Comparison of ENCODE assay signal across 9 mouse cellular contexts in genomic region chr1:160351146-160351879, GRCm38 (mm10).
DNase-seq lines count a peak whose midpoint lies in the region; ATAC-seq lines count a peak whose summit lies in the region.
"Had no signal": no experiment of that assay in that cellular context is flagged by ENCODE, and none has a peak within 500 bp of the region (broad histone marks: within the 10 kb centered on the region; RNA-seq: fewer than 3 reads in every experiment).

No protein-coding gene starts in this region.

- no peaks in the 10 kb centered on the region for H3K9me3 ChIP-seq in megakaryocyte, embryonic 14.5 days
- H3K9me3 ChIP-seq in embryonic facial prominence, embryonic 11.5 days (replicated peaks; ENCODE audit: control insufficient read depth, low read length) = no peaks in the 10 kb centered on the region
- H3K9me3 ChIP-seq in intestine, embryonic 15.5 days = no peaks in the 10 kb centered on the region
- no peaks in the 10 kb centered on the region for H3K9me3 ChIP-seq in midbrain, embryonic 15.5 days

- H3K4me1 ChIP-seq in megakaryocyte, embryonic 14.5 days = peaks cover 27% of the 10 kb centered on the region
- H3K4me1 ChIP-seq in embryonic facial prominence, embryonic 11.5 days (ENCODE audit: control insufficient read depth, insufficient read depth, low read length) = no peaks in the 10 kb centered on the region
- 0 out of 2 replicates have a peak, but pooled peaks cover 2% of the 10 kb centered on the region for H3K4me1 ChIP-seq in intestine, embryonic 15.5 days (replicated peaks)
- peaks cover 26% of the 10 kb centered on the region for H3K4me1 ChIP-seq in midbrain, embryonic 15.5 days

- no peaks in the 10 kb centered on the region for H3K36me3 ChIP-seq in megakaryocyte, embryonic 14.5 days (replicated peaks; ENCODE audit: low read length)
- no peaks in the 10 kb centered on the region for H3K36me3 ChIP-seq in embryonic facial prominence, embryonic 11.5 days (replicated peaks; ENCODE audit: control insufficient read depth, insufficient read depth, low read depth, low read length)
- H3K36me3 ChIP-seq in intestine, embryonic 15.5 days = no peaks in the 10 kb centered on the region
- H3K36me3 ChIP-seq in midbrain, embryonic 15.5 days (replicated peaks) = no peaks in the 10 kb centered on the region

- H3K27ac ChIP-seq in embryonic facial prominence, embryonic 11.5 days (replicated peaks; ENCODE audit: low read depth, low read length) = no peak overlapping the region
- no peak overlapping the region for H3K27ac ChIP-seq in intestine, embryonic 15.5 days
- H3K27ac ChIP-seq in midbrain, embryonic 15.5 days = peak overlapping the region; percentile 94
- H3K27ac ChIP-seq: macrophage had no signal

- intact Hi-C loops in gastrocnemius, postnatal 36 days (cut with DNase I) = no loop called here

- H3K4me2 ChIP-seq in embryonic facial prominence, embryonic 11.5 days (ENCODE audit: low read depth, low read length) = peak overlapping the region; percentile 58
- H3K4me2 ChIP-seq in intestine, embryonic 15.5 days (replicated peaks) = peak overlapping the region; percentile 73
- H3K4me2 ChIP-seq in midbrain, embryonic 15.5 days = peak overlapping the region; percentile 68

- 23% methylated on average over 13 of the region's 13 CpGs for WGBS in embryonic facial prominence, embryonic 11.5 days
- WGBS in intestine, embryonic 15.5 days = 22% methylated on average over 13 of the region's 13 CpGs
- WGBS in midbrain, embryonic 15.5 days = 11% methylated on average over 13 of the region's 13 CpGs

- H3K27me3 ChIP-seq in megakaryocyte, embryonic 14.5 days (replicated peaks) = no peaks in the 10 kb centered on the region
- H3K27me3 ChIP-seq in embryonic facial prominence, embryonic 11.5 days (ENCODE audit: control insufficient read depth, insufficient read depth, low read length) = no peaks in the 10 kb centered on the region
- H3K27me3 ChIP-seq in intestine, embryonic 15.5 days (replicated peaks) = no peaks in the 10 kb centered on the region
- no peaks in the 10 kb centered on the region for H3K27me3 ChIP-seq in midbrain, embryonic 15.5 days (replicated peaks)

- H3K4me3 ChIP-seq in megakaryocyte, embryonic 14.5 days (replicated peaks) = peak overlapping the region; percentile 67
- H3K4me3 ChIP-seq in embryonic facial prominence, embryonic 11.5 days (ENCODE audit: low read depth, low read length) = peak overlapping the region; percentile 31
- peak overlapping the region; percentile 31 for H3K4me3 ChIP-seq in intestine, embryonic 15.5 days (replicated peaks)
- peak overlapping the region; percentile 58 for H3K4me3 ChIP-seq in midbrain, embryonic 15.5 days

- peak overlapping the region; percentile 47 for H3K9ac ChIP-seq in embryonic facial prominence, embryonic 11.5 days (replicated peaks; ENCODE audit: low read length)
- H3K9ac ChIP-seq in intestine, embryonic 15.5 days = peak overlapping the region; percentile 36
- peak overlapping the region; percentile 59 for H3K9ac ChIP-seq in midbrain, embryonic 15.5 days

- ATAC-seq in megakaryocyte, adult 5-6 weeks (ENCODE audit: poor library complexity, severe bottlenecking) = no peak
- ATAC-seq in embryonic facial prominence, embryonic 11.5 days (replicated peaks; ENCODE audit: insufficient number of reproducible peaks, low FRiP score, low TSS enrichment, low read depth) = peak; percentile 72
- ATAC-seq in intestine, embryonic 15.5 days = peak; percentile 41
- peak; percentile 69 for ATAC-seq in midbrain, embryonic 15.5 days (replicated peaks)

- DNase-seq in embryonic facial prominence, embryonic 11.5 days (ENCODE audit: low spot score) = no peak
- no peak for DNase-seq in gastrocnemius, postnatal 36 days
- DNase-seq in gastrocnemius, postnatal 4 days (ENCODE audit: low spot score in 2 of 2) = no peak
- DNase-seq in ovary, adult 18-20 months (ENCODE audit: low spot score) = no peak
